In the genomic region with DNA sequence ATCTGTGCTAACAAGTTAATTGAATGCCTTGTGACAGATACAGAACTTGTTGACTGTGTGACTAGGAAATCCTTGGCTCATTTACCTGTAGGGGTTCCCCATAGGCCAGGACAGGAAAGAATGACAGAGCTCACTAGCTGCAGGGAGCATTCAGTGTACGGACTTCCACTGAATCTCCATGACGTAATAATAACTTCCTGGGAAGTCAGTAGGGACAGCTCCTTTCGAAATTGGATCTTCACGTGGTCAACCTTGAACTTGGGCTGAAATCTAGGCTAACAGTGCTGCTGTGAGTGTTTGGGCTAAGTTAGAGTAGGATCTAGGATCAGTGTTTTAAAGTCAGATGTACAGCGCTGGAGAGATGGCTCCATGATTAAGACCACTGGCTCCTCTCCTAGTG, we compare ENCODE assay signal across 23 mouse cellular contexts. TPM values are rescaled to one million over a fixed set of nuclear protein-coding genes. Genes with fewer than 3 reads are reported as not detected.
"Had no signal": no experiment of that assay in that cellular context is flagged by ENCODE, and none has a peak within 500 bp of the region (broad histone marks: within the 10 kb centered on the region; RNA-seq: fewer than 3 reads in every experiment).

No protein-coding gene starts in this region.

- H3K4me2 ChIP-seq: lung, embryonic 15.5 days; midbrain, embryonic 12.5 days; neural tube, embryonic 13.5 days; neural tube, embryonic 15.5 days; stomach, embryonic 15.5 days had no signal

- H3K4me1 ChIP-seq: lung, embryonic 15.5 days; midbrain, embryonic 12.5 days; neural tube, embryonic 13.5 days; neural tube, embryonic 15.5 days; stomach, embryonic 15.5 days had no signal

- H3K9me3 ChIP-seq: lung, embryonic 15.5 days; midbrain, embryonic 10.5 days; midbrain, embryonic 12.5 days; neural tube, embryonic 13.5 days; neural tube, embryonic 15.5 days; stomach, embryonic 15.5 days had no signal

- H3K9ac ChIP-seq: lung, embryonic 15.5 days; midbrain, embryonic 12.5 days; neural tube, embryonic 13.5 days; neural tube, embryonic 15.5 days; stomach, embryonic 15.5 days had no signal

- DNase-seq: lung, adult 2 months; lung, postnatal 10 days; lung, postnatal 4 days; midbrain, embryonic 14.5 days; retina, postnatal 1 day; right cerebral cortex, adult 18-20 months; right cerebral cortex, postnatal 25 days; right cerebral cortex, postnatal 4 days; spleen, adult 18-20 months; thymus, adult 2 months; thymus, postnatal 25 days; thymus, postnatal 4 days had no signal

- H3K27ac ChIP-seq: lung, embryonic 15.5 days; midbrain, embryonic 10.5 days; midbrain, embryonic 12.5 days; neural tube, embryonic 13.5 days; neural tube, embryonic 15.5 days; stomach, embryonic 15.5 days; stomach, postnatal 0 days had no signal

- H3K4me3 ChIP-seq: lung, embryonic 15.5 days; midbrain, embryonic 10.5 days; midbrain, embryonic 12.5 days; myocyte; neural tube, embryonic 13.5 days; neural tube, embryonic 15.5 days; stomach, embryonic 15.5 days had no signal

- H3K36me3 ChIP-seq: lung, embryonic 15.5 days; midbrain, embryonic 10.5 days; midbrain, embryonic 12.5 days; neural tube, embryonic 13.5 days; neural tube, embryonic 15.5 days; stomach, embryonic 15.5 days had no signal

- H3K27me3 ChIP-seq: lung, embryonic 15.5 days; midbrain, embryonic 12.5 days; neural tube, embryonic 13.5 days; neural tube, embryonic 15.5 days; stomach, embryonic 15.5 days had no signal

- ATAC-seq: midbrain, embryonic 16.5 days had no signal

RNA-seq across cellular contexts. Expression of a gene that starts 29.5 kb away (rescaled TPM):
- total RNA-seq: megakaryocyte, adult 5-6 weeks had no signal
- polyA plus RNA-seq: small intestine, adult 2 months had no signal
